Mouse (Mus musculus): ENCODE results near the gene Myo1b.

GRCm38 (mm10) chr1:51808847-51809246 is 107.0 kb downstream of the Myo1b start:
- TF ChIP-seq POLR2A (IDR thresholded peaks at IDR 0.05; ENCODE audit: low read depth, low read length), result no peak
- TF ChIP-seq CTCF (IDR thresholded peaks at IDR 0.05; ENCODE audit: extremely low read depth, insufficient read depth, insufficient read length, insufficient replicate concordance), result no peak

All from spleen, adult 2 months (tissue).